Mouse (Mus musculus): ENCODE data around the gene Tspan9.

DNA sequence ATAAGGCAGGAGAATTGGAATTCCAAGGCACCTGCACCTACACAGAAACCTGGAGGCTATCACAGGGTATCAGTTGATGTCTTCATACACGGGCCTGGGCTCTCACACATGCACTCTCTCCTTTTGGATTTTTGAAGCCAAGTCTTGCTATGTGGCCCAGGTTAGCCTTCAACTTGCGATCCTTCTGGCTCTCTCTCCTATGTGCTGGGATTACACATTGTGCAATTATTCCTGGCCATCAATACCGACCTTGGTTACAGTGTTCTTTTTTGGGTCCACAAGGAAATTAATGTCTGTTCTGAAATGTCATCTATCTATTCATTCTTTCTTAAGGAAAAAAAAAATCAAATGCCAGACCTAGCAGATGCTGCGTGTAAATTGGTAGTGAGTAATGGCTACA lies 13.1 kb upstream of the Tspan9 start:
- TF ChIP-seq POLR2A (IDR thresholded peaks at IDR 0.05; ENCODE audit: extremely low read depth, insufficient read depth, low read length) (no peak), CTCF (IDR thresholded peaks at IDR 0.05; ENCODE audit: low read depth, low read length) (no peak)
